Mouse (Mus musculus): ENCODE results near the gene Coro2b. TPM values are rescaled to one million over a fixed set of nuclear protein-coding genes. Genes with fewer than 3 reads are reported as not detected.
A peak's percentile ranks its signal among the peaks of the same experiment; 100 is the strongest.

The Coro2b gene
- polyA plus RNA-seq, 1 experiment: 2.8 TPM

GRCm38 (mm10) chr9:62380351-62380750 lies 156.5 kb downstream of the Coro2b start:
- H3K4me3 ChIP-seq (replicated peaks; ENCODE audit: control insufficient read depth, low read depth, low read length): no peak overlapping the region
- 73% methylated on average over 5 of the region's 5 CpGs for WGBS
- TF ChIP-seq CTCF (IDR thresholded peaks at IDR 0.05; ENCODE audit: control insufficient read depth, insufficient read depth, low read length) (no peak), POLR2A (IDR thresholded peaks at IDR 0.05; ENCODE audit: borderline replicate concordance, control insufficient read depth, low read depth, low read length) (no peak)
- no peaks in the 10 kb centered on the region; the same call in 1 of the 2 replicates for H3K4me1 ChIP-seq (ENCODE audit: control insufficient read depth, insufficient read depth, low read length)
- H3K27ac ChIP-seq (ENCODE audit: control insufficient read depth, insufficient read depth, low read depth, low read length, poor library complexity): no peak overlapping the region

GRCm38 (mm10) chr9:62377897-62378296 lies 158.9 kb downstream of the Coro2b start:
- H3K27ac ChIP-seq (ENCODE audit: control insufficient read depth, insufficient read depth, low read depth, low read length, poor library complexity): no peak overlapping the region
- H3K4me1 ChIP-seq (ENCODE audit: control insufficient read depth, insufficient read depth, low read length): no peaks in the 10 kb centered on the region; the same call in 1 of the 2 replicates
- 91% methylated on average over 10 of the region's 10 CpGs for WGBS
- TF ChIP-seq CTCF (IDR thresholded peaks at IDR 0.05; ENCODE audit: control insufficient read depth, insufficient read depth, low read length) (no peak), POLR2A (IDR thresholded peaks at IDR 0.05; ENCODE audit: borderline replicate concordance, control insufficient read depth, low read depth, low read length) (no peak)
- H3K4me3 ChIP-seq (replicated peaks; ENCODE audit: control insufficient read depth, low read depth, low read length): no peak overlapping the region

GRCm38 (mm10) chr9:62374276-62374675 lies 162.6 kb downstream of the Coro2b start:
- Histone ChIP-seq H3K27ac (ENCODE audit: control insufficient read depth, insufficient read depth, low read depth, low read length, poor library complexity) (no peak overlapping the region), H3K4me3 (replicated peaks; ENCODE audit: control insufficient read depth, low read depth, low read length) (no peak overlapping the region), H3K4me1 (ENCODE audit: control insufficient read depth, insufficient read depth, low read length) (peaks cover 1% of the 10 kb centered on the region)
- TF ChIP-seq POLR2A (IDR thresholded peaks at IDR 0.05; ENCODE audit: borderline replicate concordance, control insufficient read depth, low read depth, low read length) (no peak), CTCF (IDR thresholded peaks at IDR 0.05; ENCODE audit: control insufficient read depth, insufficient read depth, low read length) (no peak)
- WGBS: 58% methylated on average over 3 of the region's 3 CpGs

- TF ChIP-seq POLR2A (IDR thresholded peaks at IDR 0.05; ENCODE audit: borderline replicate concordance, control insufficient read depth, low read depth, low read length) (no peak), CTCF (IDR thresholded peaks at IDR 0.05; ENCODE audit: control insufficient read depth, insufficient read depth, low read length) (peak; percentile 83)
- Histone ChIP-seq H3K27ac (ENCODE audit: control insufficient read depth, insufficient read depth, low read depth, low read length, poor library complexity) (no peak overlapping the region), H3K4me1 (ENCODE audit: control insufficient read depth, insufficient read depth, low read length) (peaks cover 1% of the 10 kb centered on the region), H3K4me3 (replicated peaks; ENCODE audit: control insufficient read depth, low read depth, low read length) (no peak overlapping the region)
- WGBS: 50% methylated on average over 18 of the region's 18 CpGs
Observed at GRCm38 (mm10) chr9:62373222-62374123, 163.4 kb downstream of the Coro2b start.

GRCm38 (mm10) chr9:62372556-62373221 lies 164.2 kb downstream of the Coro2b start:
- TF ChIP-seq POLR2A (IDR thresholded peaks at IDR 0.05; ENCODE audit: borderline replicate concordance, control insufficient read depth, low read depth, low read length): no peak
- TF ChIP-seq CTCF (IDR thresholded peaks at IDR 0.05; ENCODE audit: control insufficient read depth, insufficient read depth, low read length): no peak
- H3K4me1 ChIP-seq (ENCODE audit: control insufficient read depth, insufficient read depth, low read length): peaks cover 1% of the 10 kb centered on the region
- H3K27ac ChIP-seq (ENCODE audit: control insufficient read depth, insufficient read depth, low read depth, low read length, poor library complexity): no peak overlapping the region
- H3K4me3 ChIP-seq (replicated peaks; ENCODE audit: control insufficient read depth, low read depth, low read length): no peak overlapping the region
- WGBS: 76% methylated on average over 9 of the region's 9 CpGs

- peaks cover 1% of the 10 kb centered on the region for H3K4me1 ChIP-seq (ENCODE audit: control insufficient read depth, insufficient read depth, low read length)
- no peak overlapping the region for H3K4me3 ChIP-seq (replicated peaks; ENCODE audit: control insufficient read depth, low read depth, low read length)
- H3K27ac ChIP-seq (ENCODE audit: control insufficient read depth, insufficient read depth, low read depth, low read length, poor library complexity): no peak overlapping the region
- TF ChIP-seq POLR2A (IDR thresholded peaks at IDR 0.05; ENCODE audit: borderline replicate concordance, control insufficient read depth, low read depth, low read length): no peak
- no peak for TF ChIP-seq CTCF (IDR thresholded peaks at IDR 0.05; ENCODE audit: control insufficient read depth, insufficient read depth, low read length)
- WGBS: 86% methylated on average over 16 of the region's 16 CpGs
Observed at GRCm38 (mm10) chr9:62371745-62372555, 164.9 kb downstream of the Coro2b start.

- Histone ChIP-seq H3K4me3 (replicated peaks; ENCODE audit: control insufficient read depth, low read depth, low read length) (no peak overlapping the region), H3K27ac (ENCODE audit: control insufficient read depth, insufficient read depth, low read depth, low read length, poor library complexity) (no peak overlapping the region), H3K4me1 (ENCODE audit: control insufficient read depth, insufficient read depth, low read length) (peaks cover 4% of the 10 kb centered on the region)
- WGBS: 54% methylated on average over 6 of the region's 6 CpGs
- no peak for TF ChIP-seq CTCF (IDR thresholded peaks at IDR 0.05; ENCODE audit: control insufficient read depth, insufficient read depth, low read length)
- TF ChIP-seq POLR2A (IDR thresholded peaks at IDR 0.05; ENCODE audit: borderline replicate concordance, control insufficient read depth, low read depth, low read length): no peak
Observed at GRCm38 (mm10) chr9:62370648-62371280, 166.1 kb downstream of the Coro2b start.
